Mouse (Mus musculus) neutrophil, adult 65 days (primary cell): Measurements from ENCODE around the gene Pard6a. TPM values are rescaled to one million over a fixed set of nuclear protein-coding genes. Genes with fewer than 3 reads are reported as not detected.

ENCODE experiments used
- total RNA-seq: library from RNA; stranded (reverse); gene quantifications from 2 replicates; pipeline ENCODE4 v1.2.4, GENCODE M21; 2023

Gene Pard6a
- 4.4 and 5.0 TPM in 2 replicates for total RNA-seq

DNA sequence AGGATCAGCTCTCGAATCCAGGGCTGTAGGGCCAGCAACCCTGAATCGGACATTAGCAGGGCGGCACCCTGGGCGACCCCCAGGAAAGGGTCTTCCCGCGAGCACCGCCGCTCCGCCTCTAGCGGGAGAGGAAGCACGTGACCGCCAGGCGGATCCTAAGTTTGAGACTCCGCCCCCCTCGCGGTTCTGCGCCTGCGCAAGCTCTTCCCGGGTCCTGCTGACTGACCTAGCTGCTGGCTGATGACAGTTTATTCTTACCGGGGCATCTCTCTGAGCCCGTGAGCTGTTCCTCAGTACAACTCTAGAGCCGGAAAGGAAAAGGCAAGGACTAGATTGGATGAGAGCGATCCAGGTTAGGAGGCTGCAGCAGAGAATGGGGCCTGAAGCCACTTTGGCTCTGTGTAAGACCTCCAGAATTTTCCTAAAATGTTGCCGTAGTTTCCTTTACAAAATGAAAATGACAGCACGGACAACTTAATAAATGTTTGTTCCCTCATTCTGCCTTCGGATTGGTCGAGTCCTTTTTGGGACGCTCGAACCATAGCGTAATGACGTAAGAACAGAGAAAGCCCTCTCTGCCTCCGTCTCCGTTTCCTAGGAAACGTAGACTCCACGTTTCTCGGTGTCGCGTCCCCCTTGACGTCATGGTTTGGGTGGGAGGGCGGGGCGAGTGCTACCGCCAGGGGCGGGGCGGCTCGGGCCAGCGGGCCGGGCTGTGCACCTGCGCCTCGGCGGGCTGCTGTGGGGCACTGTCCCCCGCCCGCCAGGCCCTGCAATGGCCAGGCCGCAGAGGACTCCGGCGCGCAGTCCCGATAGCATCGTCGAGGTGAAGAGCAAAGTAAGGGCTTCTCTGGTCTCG lies at the start of gene Pard6a, which contains the start of gene Acd:
Pard6a (plus strand) TSS at position 183 of the 859 bp plus-strand sequence.
Acd (minus strand) TSS at position 137 of the 859 bp plus-strand sequence.

GRCm38 (mm10) chr8:105685796-105686308 lies 15.1 kb upstream of the Pard6a start, which contains the start of gene Carmil2:
Gene Carmil2, plus strand, starts transcription at chr8:105686274.

GRCm38 (mm10) chr8:105707498-105708403 lies 6.8 kb downstream of the Pard6a start, which contains the start of the genes 4933405L10Rik and Enkd1:
Gene 4933405L10Rik, plus strand, starts transcription at chr8:105707655.
Gene Enkd1, minus strand, starts transcription at chr8:105708210.

Other genes with a start within 250 kb of the Pard6a start
- gene Tppp3, start 229.6 kb upstream of the Pard6a start, total RNA-seq, result 14.4 and 17.1 TPM in 2 replicates
- 1.4 and 2.3 TPM in 2 replicates for gene Zdhhc1, start 204.2 kb upstream of the Pard6a start, total RNA-seq
- gene Hsd11b2, start 182.4 kb upstream of the Pard6a start, total RNA-seq, result not detected in 2 replicates
- gene Atp6v0d1, start 135.1 kb upstream of the Pard6a start, total RNA-seq, result 171 and 179 TPM in 2 replicates
- 12.0 and 14.2 TPM in 2 replicates for gene Ripor1, start 95.9 kb upstream of the Pard6a start, total RNA-seq
- gene Ctcf, start 64.6 kb upstream of the Pard6a start, total RNA-seq, result 81.4 and 116 TPM in 2 replicates
- gene Agrp, start 63.8 kb upstream of the Pard6a start, total RNA-seq, result 0.66 TPM in 1 of 2 replicates, not detected in the other
- 10.1 and 11.5 TPM in 2 replicates for gene Carmil2, start 14.9 kb upstream of the Pard6a start, total RNA-seq
- 25.3 and 25.9 TPM in 2 replicates for gene Acd, start within 50 bp of the Pard6a start, total RNA-seq
- gene 4933405L10Rik, start 6.5 kb downstream of the Pard6a start, total RNA-seq, result not detected in 2 replicates
- 6.0 and 6.4 TPM in 2 replicates for gene Enkd1, start 7.1 kb downstream of the Pard6a start, total RNA-seq
- 0.25 and 0.60 TPM in 2 replicates for gene Gfod2, start 57.5 kb downstream of the Pard6a start, total RNA-seq
- gene Ranbp10, start 126.2 kb downstream of the Pard6a start, total RNA-seq, result 25.4 and 31.0 TPM in 2 replicates
- gene Tsnaxip1, start 126.6 kb downstream of the Pard6a start, total RNA-seq, result not detected in 2 replicates
- gene Cenpt, start 152.1 kb downstream of the Pard6a start, total RNA-seq, result 10.3 and 15.0 TPM in 2 replicates
- gene Thap11, start 154.0 kb downstream of the Pard6a start, total RNA-seq, result 29.9 and 31.8 TPM in 2 replicates
- gene Nutf2, start 159.4 kb downstream of the Pard6a start, total RNA-seq, result 4.2 and 17.5 TPM in 2 replicates
- gene Edc4, start 179.7 kb downstream of the Pard6a start, total RNA-seq, result 42.1 and 49.4 TPM in 2 replicates
- not detected in 2 replicates for gene Nrn1l, start 192.4 kb downstream of the Pard6a start, total RNA-seq
- 8.1 and 8.8 TPM in 2 replicates for gene Pskh1, start 199.3 kb downstream of the Pard6a start, total RNA-seq
- gene Ctrl, start 232.7 kb downstream of the Pard6a start, total RNA-seq, result not detected in 2 replicates
- gene Psmb10, start 237.3 kb downstream of the Pard6a start, total RNA-seq, result 64.3 and 67.4 TPM in 2 replicates
- not detected in 2 replicates for gene Lcat, start 242.2 kb downstream of the Pard6a start, total RNA-seq